Mouse (Mus musculus): Measurements from ENCODE around the gene Sbpl.
"Not testable (repeated sequence)": the region's sequence is repeated elsewhere in the genome, so short reads cannot be mapped to it uniquely, and the experiment has no call there.

DNA sequence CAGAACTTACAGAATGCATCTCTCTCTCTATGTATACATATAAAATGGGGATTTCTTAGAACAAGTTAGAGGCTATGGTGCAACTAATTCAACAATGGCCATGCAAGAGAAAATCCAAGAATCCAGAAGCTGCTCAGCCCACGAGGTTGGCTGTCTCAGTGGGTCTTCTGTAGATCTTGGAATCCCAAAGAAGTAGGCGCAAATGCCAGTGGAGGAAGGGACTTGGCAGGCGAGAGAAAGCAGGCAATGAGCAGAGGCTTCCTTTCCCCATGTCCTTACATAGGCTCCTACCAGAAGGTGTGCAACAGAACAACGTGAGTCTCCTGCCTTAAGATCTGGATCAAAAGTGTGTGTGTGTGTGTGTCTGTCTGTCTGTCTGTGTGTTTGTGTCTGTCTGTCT, 7.6 kb downstream of the Sbpl start:
- not testable (repeated sequence) for TF ChIP-seq POLR2A (IDR thresholded peaks at IDR 0.05; ENCODE audit: borderline replicate concordance, low read depth, low read length); CTCF (IDR thresholded peaks at IDR 0.05; ENCODE audit: low read depth, low read length)

All from bone marrow macrophage, adult 2 months (primary cell).